Mouse (Mus musculus) lung, postnatal 10 days (tissue): ENCODE data around the gene Gm49325.

Source experiments
- DNase-seq: peaks from one replicate; pipeline ENCODE4 v3.0.0; 2021

Gm49325 gene

GRCm38 (mm10) chr10:77589749-77590148 is 16.2 kb upstream of the Gm49325 start:
- DNase-seq: no peak

- peak; percentile 66 for DNase-seq
These were observed 15.2 kb upstream of the Gm49325 start for GRCm38 (mm10) chr10:77590812-77591211.

GRCm38 (mm10) chr10:77591546-77591945 is 14.5 kb upstream of the Gm49325 start:
- DNase-seq: no peak

- no peak for DNase-seq
These were observed 9.9 kb upstream of the Gm49325 start for GRCm38 (mm10) chr10:77596060-77596459.

- no peak for DNase-seq
These were observed 3.0 kb upstream of the Gm49325 start for GRCm38 (mm10) chr10:77603021-77603420.

GRCm38 (mm10) chr10:77604111-77604510 is 1.9 kb upstream of the Gm49325 start:
- no peak for DNase-seq

GRCm38 (mm10) chr10:77604958-77605357 is 1.0 kb upstream of the Gm49325 start:
- peak; percentile 57 for DNase-seq

GRCm38 (mm10) chr10:77605368-77605767 is 629 bp upstream of the Gm49325 start:
- DNase-seq: peak; percentile 64

GRCm38 (mm10) chr10:77606855-77607254 is 858 bp downstream of the Gm49325 start:
- no peak for DNase-seq

GRCm38 (mm10) chr10:77607441-77607840 is 1.4 kb downstream of the Gm49325 start:
- DNase-seq: no peak

- DNase-seq: no peak
These were observed 2.6 kb downstream of the Gm49325 start for GRCm38 (mm10) chr10:77608589-77608988.

- no peak for DNase-seq
These were observed 4.4 kb downstream of the Gm49325 start for GRCm38 (mm10) chr10:77610221-77610961.

GRCm38 (mm10) chr10:77613409-77613808 is 7.4 kb downstream of the Gm49325 start:
- DNase-seq: peak; percentile 86

- no peak for DNase-seq
These were observed 9.7 kb downstream of the Gm49325 start for GRCm38 (mm10) chr10:77615647-77616046.

- no peak for DNase-seq
These were observed 10.2 kb downstream of the Gm49325 start for GRCm38 (mm10) chr10:77616166-77616565.

- no peak for DNase-seq
These were observed 10.9 kb downstream of the Gm49325 start for GRCm38 (mm10) chr10:77616926-77617325.

GRCm38 (mm10) chr10:77621546-77621945 is 15.5 kb downstream of the Gm49325 start:
- DNase-seq: no peak

- peak; percentile 94 for DNase-seq
These were observed 16.3 kb downstream of the Gm49325 start, which contains the start of gene Ube2g2 for GRCm38 (mm10) chr10:77622055-77622988. TSS of gene Ube2g2 (plus strand) at chr10:77622275.

GRCm38 (mm10) chr10:77623069-77623492 is 17.1 kb downstream of the Gm49325 start:
- peak; percentile 80 for DNase-seq

- DNase-seq: no peak
These were observed 17.8 kb downstream of the Gm49325 start for GRCm38 (mm10) chr10:77623639-77624400.

- peak; percentile 80 for DNase-seq
These were observed 18.6 kb downstream of the Gm49325 start for GRCm38 (mm10) chr10:77624570-77624995.

- DNase-seq: peak; percentile 22
These were observed 20.0 kb downstream of the Gm49325 start for GRCm38 (mm10) chr10:77626036-77626435.

- DNase-seq: no peak
These were observed 20.6 kb downstream of the Gm49325 start for GRCm38 (mm10) chr10:77626591-77626990.
